Mouse (Mus musculus): ENCODE data around the gene Arsk. TPM values are rescaled to one million over a fixed set of nuclear protein-coding genes. Genes with fewer than 3 reads are reported as not detected.

The Arsk gene
- 1 to 10 TPM; 3.6 to 4.6 TPM for total RNA-seq (2021)
- long read RNA-seq, experiment 1, transcript Arsk-201 (8 exons, 3,657 nt), result major isoform, 8 of 11 reads
- long read RNA-seq, experiment 1, partial matches to known transcripts, result 0 of 11 reads
- long read RNA-seq, experiment 1, other reads (novel, unspliced or antisense), result 3 of 11 reads
- long read RNA-seq, experiment 2, partial matches to known transcripts, result 0 of 5 reads
- long read RNA-seq, experiment 2, other reads (novel, unspliced or antisense), result 3 of 5 reads

- intact Hi-C loops (cut with DNase I), result loop anchor here (2.0 kb wide), 1 partner anchor 156 kb away; the partner anchor contains the start of gene Rhobtb3
- DNase-seq (ENCODE audit: low spot score in 2 of 2), result peak; percentile 95 to 97
Measured at GRCm38 (mm10) chr13:76098493-76099303, at the start of gene Arsk, which contains the start of gene Ttc37. TSS of gene Arsk (minus strand) at chr13:76098660. TSS of gene Ttc37 (plus strand) at chr13:76098734.

GRCm38 (mm10) chr13:76141117-76141808 is 42.8 kb upstream of the Arsk start:
- intact Hi-C loops (cut with DNase I), result no loop called here
- no peak for DNase-seq (ENCODE audit: low spot score in 2 of 2)

DNA sequence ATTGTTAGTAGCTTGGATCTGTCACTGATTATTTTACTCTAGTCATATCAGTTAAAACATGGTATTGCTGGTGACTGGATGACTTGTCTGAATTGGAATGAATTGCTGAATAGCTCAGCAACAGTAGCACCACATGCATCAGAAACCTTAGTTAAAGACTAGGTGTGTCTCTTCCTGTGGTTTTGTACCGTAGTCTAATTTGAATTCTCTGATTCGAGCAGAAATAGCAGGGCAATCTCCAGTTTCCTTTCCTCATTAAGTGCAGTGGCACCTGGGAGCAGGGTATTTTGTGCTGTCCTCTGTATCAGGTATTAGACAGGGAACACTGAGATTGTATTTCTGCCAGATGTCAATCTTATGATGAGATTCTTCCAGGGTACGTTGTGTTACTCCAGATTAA is 40.4 kb upstream of the Arsk start:
- no peak for DNase-seq (ENCODE audit: low spot score in 2 of 2)
- intact Hi-C loops (cut with DNase I), result no loop called here

DNA sequence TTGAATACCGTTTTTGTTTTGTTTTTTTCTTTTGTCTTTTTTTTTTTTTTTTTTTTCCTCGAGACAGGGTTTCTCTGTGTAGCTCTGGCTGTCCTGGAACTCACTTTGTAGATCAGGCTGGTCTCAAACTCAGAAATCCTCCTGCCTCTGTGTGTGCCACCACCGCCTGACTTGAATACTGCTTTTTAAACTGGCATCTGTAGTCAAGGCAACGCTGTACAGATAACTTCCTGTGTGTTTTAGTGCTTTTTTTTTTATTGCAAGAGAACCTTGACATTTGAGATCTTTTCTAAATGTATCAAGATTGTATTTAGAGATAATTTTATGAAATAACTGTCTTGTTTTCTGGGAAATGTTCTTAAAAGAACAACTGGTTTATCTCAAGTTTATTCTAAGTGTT is 34.0 kb upstream of the Arsk start:
- DNase-seq (ENCODE audit: low spot score in 2 of 2), result no peak
- intact Hi-C loops (cut with DNase I), result no loop called here

DNA sequence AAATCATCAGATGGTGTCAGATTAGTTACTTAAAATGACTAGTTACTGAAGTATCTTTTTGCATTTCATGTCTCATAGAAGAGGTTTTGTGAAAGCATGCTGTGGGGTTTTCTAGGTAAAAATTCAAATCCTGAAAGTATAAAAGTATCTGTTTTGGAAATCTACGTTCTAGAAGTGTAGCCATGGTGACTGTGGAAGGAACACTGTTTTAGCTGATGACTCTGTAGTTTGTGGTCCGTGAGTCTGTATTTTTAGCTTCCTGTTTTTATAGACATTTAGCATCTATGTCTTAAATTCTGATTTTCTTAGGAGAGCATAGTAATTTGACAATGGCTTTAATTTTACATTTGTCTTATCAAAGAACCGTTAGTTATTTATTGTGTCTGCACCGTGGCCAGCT is 30.3 kb upstream of the Arsk start:
- DNase-seq (ENCODE audit: low spot score in 2 of 2), result peak in 1 of 2 experiments; percentile 12
- intact Hi-C loops (cut with DNase I), result no loop called here

DNA sequence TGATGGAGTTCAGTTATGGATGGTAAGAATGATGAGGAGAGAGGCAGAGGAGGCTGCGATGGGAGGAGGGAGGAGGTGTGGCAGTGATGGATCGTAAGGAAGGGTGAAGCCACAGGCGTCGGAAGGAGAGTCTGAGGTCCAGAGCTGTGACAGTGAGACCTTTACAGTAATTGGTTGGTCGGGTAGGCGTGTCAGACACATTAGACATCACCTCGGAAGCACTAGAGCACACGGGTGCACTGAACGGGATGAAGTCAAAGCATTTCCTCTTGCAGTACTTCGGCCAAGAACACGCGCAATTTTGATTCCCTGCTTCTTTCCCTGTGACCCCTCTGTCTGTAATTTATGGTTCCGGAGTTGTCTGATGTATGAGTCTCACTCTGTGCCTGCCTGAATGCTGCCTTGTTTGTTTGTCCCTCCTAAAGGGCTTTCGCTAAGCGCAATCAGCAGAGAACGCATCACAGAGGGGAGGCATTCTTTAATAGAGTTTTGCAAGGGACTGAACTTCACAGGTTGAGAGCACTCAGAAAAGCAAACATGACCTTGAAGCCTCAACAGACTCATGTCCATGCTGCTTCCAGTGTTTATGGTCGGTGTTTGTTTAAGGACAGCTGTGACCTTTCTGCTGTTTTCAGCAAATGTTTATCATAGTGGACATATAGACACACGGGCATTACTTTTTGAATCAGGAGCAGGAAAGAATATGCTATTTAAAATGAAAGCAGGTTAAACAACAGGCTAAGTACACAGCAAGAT is 10.8 kb upstream of the Arsk start:
- intact Hi-C loops (cut with DNase I), result no loop called here
- DNase-seq (ENCODE audit: low spot score in 2 of 2), result no peak

GRCm38 (mm10) chr13:76101989-76102388 is 3.5 kb upstream of the Arsk start:
- no peak for DNase-seq (ENCODE audit: low spot score in 2 of 2)
- intact Hi-C loops (cut with DNase I), result no loop called here

GRCm38 (mm10) chr13:76098116-76098492 is 356 bp downstream of the Arsk start:
- no peak for DNase-seq (ENCODE audit: low spot score in 2 of 2)
- intact Hi-C loops (cut with DNase I), result loop anchor here (2.0 kb wide), 1 partner anchor 155 kb away; the partner anchor contains the start of gene Rhobtb3

- no peak for DNase-seq (ENCODE audit: low spot score in 2 of 2)
- intact Hi-C loops (cut with DNase I), result no loop called here
Measured at GRCm38 (mm10) chr13:76074323-76074722, 24.1 kb downstream of the Arsk start.

- intact Hi-C loops (cut with DNase I), result no loop called here
- no peak for DNase-seq (ENCODE audit: low spot score in 2 of 2)
Measured at GRCm38 (mm10) chr13:76064363-76064945, 34.0 kb downstream of the Arsk start.

- no peak for DNase-seq (ENCODE audit: low spot score in 2 of 2)
- intact Hi-C loops (cut with DNase I), result no loop called here
Measured at GRCm38 (mm10) chr13:76063548-76063947, 34.9 kb downstream of the Arsk start.

- DNase-seq (ENCODE audit: low spot score in 2 of 2), result no peak
- intact Hi-C loops (cut with DNase I), result no loop called here
Measured at GRCm38 (mm10) chr13:76062569-76062968, 35.9 kb downstream of the Arsk start.

- no peak for DNase-seq (ENCODE audit: low spot score in 2 of 2)
- intact Hi-C loops (cut with DNase I), result no loop called here
Measured at GRCm38 (mm10) chr13:76062126-76062525, 36.3 kb downstream of the Arsk start.

- DNase-seq (ENCODE audit: low spot score in 2 of 2), result no peak
- intact Hi-C loops (cut with DNase I), result no loop called here
Measured at GRCm38 (mm10) chr13:76059591-76059990, 38.9 kb downstream of the Arsk start.

- intact Hi-C loops (cut with DNase I), result no loop called here
- peak; percentile 9 to 30 for DNase-seq (ENCODE audit: low spot score in 2 of 2)
Measured at GRCm38 (mm10) chr13:76057267-76058069, 41.0 kb downstream of the Arsk start.

DNA sequence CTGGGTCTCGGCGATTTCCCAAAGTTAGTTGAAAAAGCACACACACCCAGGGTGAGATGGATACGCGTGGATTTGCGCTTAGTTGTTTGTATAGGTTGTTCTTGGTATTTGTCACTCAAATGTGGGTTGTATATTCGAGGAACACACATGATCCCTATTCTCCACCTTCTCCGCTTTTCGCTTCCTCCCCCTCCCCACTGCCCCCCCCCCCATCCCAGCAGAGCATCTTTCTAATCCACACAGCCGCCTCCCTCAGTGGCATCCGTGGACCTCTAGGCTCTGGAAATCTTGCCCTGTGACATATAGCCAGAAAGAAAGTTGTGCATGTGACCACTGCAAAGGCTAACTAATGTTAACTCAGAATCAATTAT is 41.6 kb downstream of the Arsk start, which contains the start of gene Gpr150:
Gene Gpr150 (minus strand): TSS at position 101 of the 371 bp plus-strand sequence.
- intact Hi-C loops (cut with DNase I), result no loop called here
- DNase-seq (ENCODE audit: low spot score in 2 of 2), result no peak

DNA sequence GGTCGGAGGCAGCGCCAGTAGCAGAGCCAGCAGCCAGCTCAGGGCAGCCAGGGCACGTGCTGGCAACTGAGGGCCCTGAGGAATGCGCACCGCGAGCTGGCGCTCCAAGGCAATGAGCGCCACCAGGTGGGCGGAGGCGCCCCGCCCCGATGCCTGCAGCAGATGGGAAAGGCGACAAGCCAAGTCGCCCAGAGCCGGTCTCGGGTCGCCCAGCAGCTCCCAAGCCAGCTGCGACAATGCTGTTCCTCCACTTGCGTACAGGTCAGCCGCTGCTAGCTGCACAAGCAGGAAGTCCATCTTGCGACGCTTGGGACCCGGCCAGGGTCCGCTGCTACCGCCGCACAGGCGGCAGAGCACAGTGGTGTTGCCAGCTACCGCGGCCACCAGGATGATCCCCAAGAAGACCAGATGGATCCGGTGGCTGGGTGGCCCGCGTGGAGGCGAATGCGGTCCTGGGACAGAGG is 42.2 kb downstream of the Arsk start:
- peak; percentile 70 to 71 for DNase-seq (ENCODE audit: low spot score in 2 of 2)
- intact Hi-C loops (cut with DNase I), result no loop called here

Measured in left cerebral cortex, postnatal 14 days (tissue).